ENCODE assay signal across 27 mouse cellular contexts in genomic region chr3:89380291-89380690, GRCm38 (mm10). TPM values are rescaled to one million over a fixed set of nuclear protein-coding genes. Genes with fewer than 3 reads are reported as not detected.
DNase-seq lines count a peak whose midpoint lies in the region; ATAC-seq and TF ChIP-seq lines count a peak whose summit lies in the region.
"Had no signal": no experiment of that assay in that cellular context is flagged by ENCODE, and none has a peak within 500 bp of the region (broad histone marks: within the 10 kb centered on the region; RNA-seq: fewer than 3 reads in every experiment).

No protein-coding gene starts in this region.

- DNase-seq in heart, adult 11 months, result peak; percentile 93
- peak; percentile 13 for DNase-seq in thymus, postnatal 4 days
- DNase-seq in thymus, postnatal 36 days, result no peak
- peak; percentile 17 for DNase-seq in induced T-regulatory cell, adult 2 months (ENCODE audit: low read depth)
- DNase-seq in lung, postnatal 10 days, result no peak
- DNase-seq: adrenal gland, adult 8-10 months; adrenal gland, postnatal 25 days; cerebellum, adult 18-20 months; cerebellum, adult 9-10 months; cerebellum, postnatal 14 days; gastrocnemius, postnatal 10 days; gastrocnemius, postnatal 36 days; heart, postnatal 10 days; heart, postnatal 36 days had no signal

- TF ChIP-seq CTCF in intestine, postnatal 0 days (IDR thresholded peaks at IDR 0.05; ENCODE audit: low read depth), result no peak

- no peak overlapping the region for H3K4me3 ChIP-seq in heart, embryonic 12.5 days
- no peak overlapping the region for H3K4me3 ChIP-seq in intestine, postnatal 0 days (ENCODE audit: low read depth, low read length)
- H3K4me3 ChIP-seq: forebrain, embryonic 10.5 days; forebrain, embryonic 13.5 days; heart, embryonic 15.5 days; hindbrain, embryonic 13.5 days had no signal

- H3K27me3 ChIP-seq in heart, embryonic 12.5 days (replicated peaks), result no peaks in the 10 kb centered on the region
- no peaks in the 10 kb centered on the region for H3K27me3 ChIP-seq in intestine, postnatal 0 days (replicated peaks; ENCODE audit: control insufficient read depth, insufficient read depth, low read length)
- H3K27me3 ChIP-seq: forebrain, embryonic 13.5 days; heart, embryonic 15.5 days; hindbrain, embryonic 13.5 days had no signal

- peaks cover 23% of the 10 kb centered on the region for H3K36me3 ChIP-seq in heart, embryonic 12.5 days
- peaks cover 43% of the 10 kb centered on the region for H3K36me3 ChIP-seq in intestine, postnatal 0 days (ENCODE audit: control insufficient read depth, insufficient read depth)
- H3K36me3 ChIP-seq: hindbrain, embryonic 13.5 days had no signal

- ATAC-seq in heart, embryonic 12.5 days (ENCODE audit: insufficient number of reproducible peaks, low FRiP score), result no peak
- no peak for ATAC-seq in intestine, postnatal 0 days
- ATAC-seq: activated CD4-positive, CD25-positive, alpha-beta regulatory T cell, adult 4 months; forebrain, embryonic 13.5 days; forebrain, embryonic 16.5 days; hindbrain, embryonic 16.5 days had no signal

- 93% methylated on average over 14 of the region's 14 CpGs for WGBS in heart, embryonic 12.5 days
- WGBS in intestine, postnatal 0 days, result 89% methylated on average over 14 of the region's 14 CpGs

- no peak overlapping the region for H3K4me2 ChIP-seq in heart, embryonic 12.5 days
- H3K4me2 ChIP-seq in intestine, postnatal 0 days (replicated peaks; ENCODE audit: low read depth), result no peak overlapping the region
- H3K4me2 ChIP-seq: forebrain, embryonic 13.5 days; heart, embryonic 11.5 days; heart, embryonic 15.5 days; hindbrain, embryonic 13.5 days had no signal

- no peak overlapping the region for H3K9ac ChIP-seq in heart, embryonic 12.5 days
- no peak overlapping the region for H3K9ac ChIP-seq in intestine, postnatal 0 days (ENCODE audit: low read depth, low read length)
- H3K9ac ChIP-seq: forebrain, embryonic 13.5 days; heart, embryonic 15.5 days; hindbrain, embryonic 13.5 days had no signal

- H3K4me1 ChIP-seq in heart, embryonic 12.5 days (replicated peaks), result peaks cover 27% of the 10 kb centered on the region
- H3K4me1 ChIP-seq in intestine, postnatal 0 days (replicated peaks; ENCODE audit: control insufficient read depth, insufficient read depth, low read length), result peaks cover 9% of the 10 kb centered on the region

- no peaks in the 10 kb centered on the region for H3K9me3 ChIP-seq in heart, embryonic 12.5 days (replicated peaks)
- H3K9me3 ChIP-seq in intestine, postnatal 0 days (ENCODE audit: control insufficient read depth), result no peaks in the 10 kb centered on the region
- H3K9me3 ChIP-seq: forebrain, embryonic 10.5 days; forebrain, embryonic 13.5 days; heart, embryonic 15.5 days; hindbrain, embryonic 10.5 days; hindbrain, embryonic 13.5 days had no signal

- H3K27ac ChIP-seq in heart, embryonic 12.5 days (ENCODE audit: poor library complexity, severe bottlenecking), result no peak overlapping the region
- H3K27ac ChIP-seq in intestine, postnatal 0 days (ENCODE audit: low read depth, low read length), result no peak overlapping the region
- H3K27ac ChIP-seq: forebrain, embryonic 10.5 days; forebrain, embryonic 13.5 days; heart, embryonic 15.5 days; hindbrain, embryonic 13.5 days had no signal

RNA-seq across cellular contexts. Expression of gene Zbtb7b, which starts 14.3 kb away (rescaled TPM):
- 1.6 and 1.8 TPM in 2 replicates for polyA plus RNA-seq in heart, embryonic 12.5 days (2016; fragmentation: Nextera tagmentation; extraction: Ambion mirVana)
- polyA plus RNA-seq in intestine, postnatal 0 days (2015; fragmentation: Nextera tagmentation; extraction: Ambion mirVana), result 14.3 and 20.8 TPM in 2 replicates

RNA-seq across cellular contexts. Expression of gene Dcst1, which starts 15.2 kb away (rescaled TPM):
- 0.09 TPM in 1 of 2 replicates, not detected in the other for polyA plus RNA-seq in heart, embryonic 12.5 days (2016; fragmentation: Nextera tagmentation; extraction: Ambion mirVana)
- polyA plus RNA-seq in intestine, postnatal 0 days (2015; fragmentation: Nextera tagmentation; extraction: Ambion mirVana), result 23.5 and 26.7 TPM in 2 replicates
- polyA plus RNA-seq: embryonic facial prominence, embryonic 11.5 days; forebrain, embryonic 10.5 days had no signal

RNA-seq across cellular contexts. Expression of gene Dcst2, which starts 18.5 kb away (rescaled TPM):
- polyA plus RNA-seq in heart, embryonic 12.5 days (2016; fragmentation: Nextera tagmentation; extraction: Ambion mirVana), result not detected in 2 replicates
- polyA plus RNA-seq in intestine, postnatal 0 days (2015; fragmentation: Nextera tagmentation; extraction: Ambion mirVana), result 10.0 and 11.5 TPM in 2 replicates
- polyA plus RNA-seq: embryonic facial prominence, embryonic 14.5 days; forebrain, embryonic 16.5 days; heart, embryonic 15.5 days had no signal

RNA-seq across cellular contexts. Expression of gene Lenep, which starts 22.3 kb away (rescaled TPM):
- polyA plus RNA-seq in heart, embryonic 12.5 days (2016; fragmentation: Nextera tagmentation; extraction: Ambion mirVana), result 0.54 TPM in 1 of 2 replicates, not detected in the other
- polyA plus RNA-seq in intestine, postnatal 0 days (2015; fragmentation: Nextera tagmentation; extraction: Ambion mirVana), result not detected in 2 replicates
- polyA plus RNA-seq: embryonic facial prominence, embryonic 14.5 days; heart, embryonic 11.5 days; heart, embryonic 15.5 days; hindbrain, embryonic 16.5 days had no signal

RNA-seq across cellular contexts. Expression of gene Adam15, which starts 30.5 kb away (rescaled TPM):
- 47.2 and 55.5 TPM in 2 replicates for polyA plus RNA-seq in heart, embryonic 12.5 days (2016; fragmentation: Nextera tagmentation; extraction: Ambion mirVana)
- 33.9 and 37.0 TPM in 2 replicates for polyA plus RNA-seq in intestine, postnatal 0 days (2015; fragmentation: Nextera tagmentation; extraction: Ambion mirVana)

Comparison
In these comparisons a context has a peak if more than half of its experiments do, and no peak if none do; other contexts are left out.
1. DNase-seq: peak in heart, adult 11 months (single experiment), thymus, postnatal 4 days (single experiment) and induced T-regulatory cell, adult 2 months (single experiment); none in thymus, postnatal 36 days (0 of 2) and lung, postnatal 10 days (single experiment).
2. RNA of gene Dcst1, which starts 15.2 kb away (polyA plus RNA-seq): 23.5 to 26.7 TPM in intestine, postnatal 0 days; 0.09 TPM in heart, embryonic 12.5 days; every median in the first group is over 10 times any median in the second.
3. RNA of gene Dcst2, which starts 18.5 kb away (polyA plus RNA-seq): 10.0 to 11.5 TPM in intestine, postnatal 0 days; not detected in heart, embryonic 12.5 days; every median in the first group is over 10 times any median in the second.